Mouse (Mus musculus): ENCODE results near the gene D630036H23Rik. TPM values are rescaled to one million over a fixed set of nuclear protein-coding genes. Genes with fewer than 3 reads are reported as not detected.

Gene D630036H23Rik
- polyA plus RNA-seq, 1 experiment from 2014 or later: 0.77 TPM

Other genes starting within 250 kb of the D630036H23Rik start
- gene Ankmy2, start 225.1 kb downstream of the D630036H23Rik start, polyA plus RNA-seq (2014; fragmentation: Nextera tagmentation; extraction: Ambion mirVana): 29.0 and 36.4 TPM in 2 replicates
- 243 and 256 TPM in 2 replicates for gene Bzw2, start 224.1 kb downstream of the D630036H23Rik start, polyA plus RNA-seq (2014; fragmentation: Nextera tagmentation; extraction: Ambion mirVana)
- not detected in 2 replicates for gene Lrrc72, start 128.8 kb downstream of the D630036H23Rik start, polyA plus RNA-seq (2014; fragmentation: Nextera tagmentation; extraction: Ambion mirVana)
- 42.9 and 50.1 TPM in 2 replicates for gene Sostdc1, start 68.0 kb downstream of the D630036H23Rik start, polyA plus RNA-seq (2014; fragmentation: Nextera tagmentation; extraction: Ambion mirVana)
- 12.5 and 16.7 TPM in 2 replicates for gene Ispd, start 731 bp downstream of the D630036H23Rik start, polyA plus RNA-seq (2014; fragmentation: Nextera tagmentation; extraction: Ambion mirVana)

All from kidney, embryonic 14.5 days (tissue).